Mouse (Mus musculus) C2C12 (cell line): ENCODE measurements around the gene Abhd10.

Source experiments
- CEBPB ChIP-seq: IDR thresholded peaks from one replicate; pipeline ENCODE4 v1.6.1; 2011; ENCODE audit warnings: low read depth, mild to moderate bottlenecking, control low read depth, moderate library complexity
- CTCF ChIP-seq: IDR thresholded peaks from one replicate; pipeline ENCODE4 v1.5.1; 2011; ENCODE audit not compliant: control insufficient read depth, insufficient read depth, insufficient read length
- USF1 ChIP-seq: IDR thresholded peaks from one replicate; pipeline ENCODE4 v1.6.1; 2011; ENCODE audit warnings: low read depth, mild to moderate bottlenecking, control low read depth, moderate library complexity

- TF ChIP-seq USF1 (no peak), CEBPB (no peak), CTCF (no peak)
Measured at GRCm38 (mm10) chr16:45765102-45765501, 22.3 kb upstream of the Abhd10 start.
